Mouse (Mus musculus) splenic B cell, adult 2 months (primary cell): ENCODE results near the gene Pogz.
"Not testable (repeated sequence)": the region's sequence is repeated elsewhere in the genome, so short reads cannot be mapped to it uniquely, and the experiment has no call there.

Source experiments
- DNase-seq: peaks from one replicate; pipeline ENCODE4 v3.0.0-alpha.2; 2011; ENCODE audit warnings: low read depth, low spot score
- H3K27me3 ChIP-seq: 2 replicates; pipeline ENCODE4 v1.6.1; 2012; ENCODE audit warnings: mild to moderate bottlenecking, low read length, moderate library complexity, mixed read lengths; ENCODE audit not compliant: control insufficient read depth, poor library complexity, insufficient read depth, severe bottlenecking
- H3K36me3 ChIP-seq: 2 replicates; pipeline ENCODE4 v1.6.1; 2012; ENCODE audit warnings: mild to moderate bottlenecking, low read length, moderate library complexity, mixed read lengths; ENCODE audit not compliant: control insufficient read depth, poor library complexity, insufficient read depth, severe bottlenecking

Pogz gene

GRCm38 (mm10) chr3:94852215-94852614, 14.8 kb downstream of the Pogz start:
- H3K27me3 ChIP-seq = no peaks in the 10 kb centered on the region
- no peak for DNase-seq
- no peaks in the 10 kb centered on the region; the same call in none of the 2 replicates for H3K36me3 ChIP-seq

- no peaks in the 10 kb centered on the region for H3K27me3 ChIP-seq
- DNase-seq = no peak
- peaks cover 12% of the 10 kb centered on the region for H3K36me3 ChIP-seq
These were observed 22.1 kb downstream of the Pogz start for GRCm38 (mm10) chr3:94859471-94859870.

- DNase-seq = no peak
- Histone ChIP-seq H3K36me3 (peaks cover 18% of the 10 kb centered on the region), H3K27me3 (no peaks in the 10 kb centered on the region)
These were observed 31.6 kb downstream of the Pogz start for GRCm38 (mm10) chr3:94869011-94869410.

GRCm38 (mm10) chr3:94878618-94879017, 41.3 kb downstream of the Pogz start:
- no peaks in the 10 kb centered on the region for H3K27me3 ChIP-seq
- DNase-seq = no peak
- H3K36me3 ChIP-seq = peaks cover 25% of the 10 kb centered on the region

GRCm38 (mm10) chr3:94881840-94882239, 44.5 kb downstream of the Pogz start:
- Histone ChIP-seq H3K36me3 (peaks cover 22% of the 10 kb centered on the region), H3K27me3 (no peaks in the 10 kb centered on the region)
- DNase-seq = no peak

- DNase-seq = no peak
- H3K27me3 ChIP-seq = no peaks in the 10 kb centered on the region
- peaks cover 21% of the 10 kb centered on the region for H3K36me3 ChIP-seq
These were observed 45.2 kb downstream of the Pogz start for GRCm38 (mm10) chr3:94882579-94882978.

GRCm38 (mm10) chr3:94886316-94887224, 49.2 kb downstream of the Pogz start, which contains the start of gene Psmb4:
Gene Psmb4 (minus strand): TSS chr3:94886961.
- H3K36me3 ChIP-seq = peaks cover 9% of the 10 kb centered on the region; the same call in 1 of the 2 replicates
- H3K27me3 ChIP-seq = no peaks in the 10 kb centered on the region
- peak; percentile 88 for DNase-seq

GRCm38 (mm10) chr3:94888595-94888994, 51.2 kb downstream of the Pogz start:
- peak; percentile 53 for DNase-seq

GRCm38 (mm10) chr3:94894076-94894475, 56.7 kb downstream of the Pogz start:
- no peaks in the 10 kb centered on the region for H3K36me3 ChIP-seq
- no peak for DNase-seq
- H3K27me3 ChIP-seq = no peaks in the 10 kb centered on the region

More at GRCm38 (mm10) chr3:94888595-94888994, 51.2 kb downstream of the Pogz start:
- no peaks in the 10 kb centered on the region for H3K27me3 ChIP-seq
- peaks cover 5% of the 10 kb centered on the region; the same call in 1 of the 2 replicates for H3K36me3 ChIP-seq

- Histone ChIP-seq H3K27me3 (no peaks in the 10 kb centered on the region), H3K36me3 (no peaks in the 10 kb centered on the region)
- DNase-seq = peak; percentile 59
These were observed 65.4 kb downstream of the Pogz start for GRCm38 (mm10) chr3:94902747-94903146.

GRCm38 (mm10) chr3:94904759-94905158, 67.4 kb downstream of the Pogz start:
- H3K36me3 ChIP-seq, H3K27me3 ChIP-seq, DNase-seq: not testable (repeated sequence)

- Histone ChIP-seq H3K36me3 (no peaks in the 10 kb centered on the region), H3K27me3 (no peaks in the 10 kb centered on the region)
- no peak for DNase-seq
These were observed 69.1 kb downstream of the Pogz start for GRCm38 (mm10) chr3:94906482-94906881.

- H3K27me3 ChIP-seq = no peaks in the 10 kb centered on the region
- no peak for DNase-seq
- H3K36me3 ChIP-seq = no peaks in the 10 kb centered on the region
These were observed 73.8 kb downstream of the Pogz start for GRCm38 (mm10) chr3:94911050-94911693.

- DNase-seq = no peak
These were observed 76.4 kb downstream of the Pogz start for GRCm38 (mm10) chr3:94913801-94914200.

More at GRCm38 (mm10) chr3:94913801-94914200, 76.4 kb downstream of the Pogz start:
- H3K36me3 ChIP-seq = no peaks in the 10 kb centered on the region
- H3K27me3 ChIP-seq = no peaks in the 10 kb centered on the region
